Mouse (Mus musculus): ENCODE measurements at regions not wholly inside any gene's neighbourhood (a gene's known extent, or its start where the extent isn't known, plus 50 kb on each side); places are given as distances from the start of the nearest gene placed in this dataset.

GRCm38 (mm10) chr4:71076131-71076530 lies 541.3 kb upstream of the Megf9 start:
- DNase-seq (ENCODE audit: low spot score in 2 of 2), result no peak

DNA sequence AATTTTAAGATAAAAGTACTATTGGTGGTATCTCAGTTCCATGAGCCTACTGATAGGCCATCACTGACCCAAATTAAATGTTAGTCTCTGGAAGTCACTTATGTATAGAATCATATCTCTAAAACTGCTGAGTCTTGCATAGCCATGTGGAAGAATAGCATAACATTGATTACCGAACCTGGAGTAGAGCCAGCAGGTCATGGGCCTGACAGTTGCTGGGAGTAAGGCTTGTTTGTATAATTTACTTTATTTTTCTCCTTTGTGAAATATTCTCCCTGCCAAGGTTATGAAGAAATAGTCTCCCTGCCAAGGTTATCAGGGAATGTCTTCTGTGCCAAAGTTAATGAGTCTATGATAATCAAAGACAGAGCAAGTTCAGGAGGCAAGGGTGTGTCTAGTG lies 499.7 kb upstream of the Megf9 start:
- peak in 1 of 2 experiments; percentile 4 for DNase-seq (ENCODE audit: low spot score in 2 of 2)

Measured in adrenal gland, adult 18-20 months (tissue).